Mouse (Mus musculus): Measurements from ENCODE around the gene Rsbn1. TPM values are rescaled to one million over a fixed set of nuclear protein-coding genes. Genes with fewer than 3 reads are reported as not detected.

Gene Rsbn1
- polyA plus RNA-seq, 1 experiment from 2014 or later = 23.8 TPM

DNA sequence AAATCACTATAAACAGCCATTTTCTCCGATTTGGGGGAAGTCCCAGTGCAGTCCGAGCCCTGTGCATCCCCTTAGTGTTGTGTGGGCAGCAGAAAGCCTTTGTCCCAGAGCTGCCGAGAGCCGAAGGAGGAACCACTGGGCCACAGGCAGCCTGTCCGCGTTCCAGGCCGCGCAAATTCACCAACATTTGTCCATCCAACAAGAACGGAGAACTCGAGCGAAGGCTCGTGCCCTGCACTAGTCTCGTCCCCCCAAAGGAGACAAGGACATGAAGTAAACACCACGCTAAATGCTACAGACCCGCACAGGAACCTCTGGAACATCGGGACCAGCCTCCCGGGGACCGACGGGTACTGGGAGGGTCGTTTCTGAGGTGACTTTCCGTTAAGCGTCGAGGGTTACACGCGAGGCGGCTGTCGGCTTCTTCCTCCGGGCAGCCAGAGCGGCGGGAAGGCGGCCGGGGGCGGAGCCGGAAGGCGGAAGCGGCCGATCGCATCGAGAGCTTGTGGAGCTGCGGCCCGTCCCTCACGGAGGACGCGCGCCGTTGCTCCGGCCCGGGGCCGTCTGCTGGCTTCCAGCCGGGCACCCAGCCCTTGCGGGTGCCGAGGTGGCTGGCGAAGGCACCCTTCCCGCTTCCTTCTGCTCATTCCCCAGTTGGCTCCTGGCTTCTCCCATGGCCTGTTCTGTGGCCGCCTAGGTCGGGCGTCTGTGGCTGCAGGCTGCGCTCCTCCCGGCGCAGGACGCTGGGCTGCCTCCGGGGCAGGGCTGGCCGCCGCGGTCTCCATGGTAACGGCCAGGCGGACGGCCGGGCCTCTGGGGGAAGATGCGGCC, 54.2 kb downstream of the Rsbn1 start, which contains the start of gene Phtf1:
Phtf1 (plus strand) TSS at position 250 of the 831 bp plus-strand sequence.
- Histone ChIP-seq H3K9ac (peak within 1 kb of the TSS; percentile 91), H3K4me1 (peaks cover 12% of the 10 kb centered on the region), H3K27me3 (no peaks in the 10 kb centered on the region), H3K27ac (peak within 1 kb of the TSS; percentile 99), H3K36me3 (peaks cover 15% of the 10 kb centered on the region), H3K9me3 (replicated peaks) (no peaks in the 10 kb centered on the region), H3K4me3 (peak within 1 kb of the TSS; percentile 85), H3K4me2 (replicated peaks) (peak within 1 kb of the TSS; percentile 71)
- ATAC-seq (ENCODE audit: low FRiP score) = peak; percentile 98
- under 1% methylated on average over 59 of the region's 70 CpGs for WGBS

DNA sequence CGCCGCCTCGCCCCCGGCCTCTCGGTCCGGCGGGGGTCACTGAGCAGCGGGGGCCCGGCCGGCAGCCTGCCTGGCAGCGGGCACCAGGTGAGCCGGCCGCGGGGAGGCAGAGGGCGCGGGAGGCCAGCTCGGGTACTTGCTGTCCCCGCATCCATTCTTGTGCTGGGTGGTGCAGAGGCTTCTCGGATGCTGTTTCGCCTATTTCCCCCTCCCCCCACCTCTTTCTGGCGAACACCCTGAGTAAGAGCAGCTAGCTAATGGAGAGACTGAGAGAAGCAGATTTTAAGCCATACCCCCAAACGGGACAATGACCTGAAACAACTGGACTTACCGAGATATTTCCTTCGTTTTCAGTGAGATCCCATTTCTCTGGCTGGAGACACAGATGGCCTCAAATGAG, 54.8 kb downstream of the Rsbn1 start:
- peak; percentile 88 for ATAC-seq (ENCODE audit: low FRiP score)
- H3K4me3 ChIP-seq = peak overlapping the region; percentile 85

DNA sequence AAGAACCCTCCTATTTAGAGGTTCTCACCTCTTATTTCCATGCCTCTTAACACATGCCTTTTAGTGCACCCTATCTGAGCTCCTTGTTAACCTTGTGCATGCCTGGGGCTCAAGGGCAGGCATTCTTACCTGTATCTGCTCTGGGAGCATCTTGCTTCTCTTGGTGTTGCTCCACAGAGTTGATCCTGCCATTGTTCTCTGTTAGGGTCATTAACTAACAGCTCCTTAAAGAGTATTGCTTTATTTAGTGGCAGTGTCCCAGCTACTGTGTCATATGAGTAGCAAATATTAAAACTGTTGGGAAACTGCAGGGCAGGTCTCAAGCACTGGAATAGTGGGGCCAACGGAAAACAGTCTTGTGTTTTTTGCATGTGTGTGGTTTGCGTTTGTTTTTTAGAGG, 57.2 kb downstream of the Rsbn1 start:
- H3K27me3 ChIP-seq = no peaks in the 10 kb centered on the region
- no peak overlapping the region for H3K9ac ChIP-seq
- H3K36me3 ChIP-seq = peaks cover 21% of the 10 kb centered on the region
- H3K4me3 ChIP-seq = no peak overlapping the region
- 95% methylated on average over 2 of the region's 2 CpGs for WGBS
- no peak for ATAC-seq (ENCODE audit: low FRiP score)
- H3K4me1 ChIP-seq = peaks cover 12% of the 10 kb centered on the region
- H3K9me3 ChIP-seq (replicated peaks) = no peaks in the 10 kb centered on the region
- no peak overlapping the region for H3K27ac ChIP-seq
- no peak overlapping the region for H3K4me2 ChIP-seq (replicated peaks)

More for the DNA sequence above, 54.8 kb downstream of the Rsbn1 start:
- Histone ChIP-seq H3K36me3 (peaks cover 21% of the 10 kb centered on the region), H3K27me3 (no peaks in the 10 kb centered on the region), H3K27ac (peak overlapping the region; percentile 99), H3K9ac (peak overlapping the region; percentile 91), H3K4me1 (peaks cover 12% of the 10 kb centered on the region), H3K4me2 (replicated peaks) (peak overlapping the region; percentile 71), H3K9me3 (replicated peaks) (no peaks in the 10 kb centered on the region)
- 0% methylated on average over 24 of the region's 24 CpGs for WGBS

DNA sequence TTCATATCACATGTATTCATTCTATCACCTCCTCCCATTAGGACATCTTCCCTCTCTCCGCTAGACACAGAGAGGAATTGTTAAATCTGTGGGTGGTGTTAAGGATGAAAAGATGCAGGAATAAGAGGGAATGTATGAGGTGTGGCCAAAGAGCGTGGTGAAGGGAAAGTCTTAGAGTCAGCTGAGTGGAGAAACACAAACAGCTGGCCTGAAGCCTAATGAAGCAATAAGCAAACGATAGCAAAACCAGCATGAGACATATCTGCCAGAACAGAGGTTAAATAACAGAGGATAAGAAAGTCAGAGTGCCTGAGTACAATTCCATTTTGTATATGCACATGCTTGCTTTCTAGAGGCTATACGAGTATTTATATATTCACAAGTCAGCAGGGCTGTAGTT, 70.6 kb downstream of the Rsbn1 start:
- no peak for ATAC-seq (ENCODE audit: low FRiP score)
- Histone ChIP-seq H3K36me3 (peaks cover 59% of the 10 kb centered on the region), H3K4me2 (replicated peaks) (no peak overlapping the region), H3K4me1 (no peaks in the 10 kb centered on the region), H3K9ac (no peak overlapping the region), H3K9me3 (replicated peaks) (no peaks in the 10 kb centered on the region), H3K4me3 (no peak overlapping the region), H3K27ac (no peak overlapping the region), H3K27me3 (no peaks in the 10 kb centered on the region)
- 83% methylated on average over 4 of the region's 4 CpGs for WGBS

DNA sequence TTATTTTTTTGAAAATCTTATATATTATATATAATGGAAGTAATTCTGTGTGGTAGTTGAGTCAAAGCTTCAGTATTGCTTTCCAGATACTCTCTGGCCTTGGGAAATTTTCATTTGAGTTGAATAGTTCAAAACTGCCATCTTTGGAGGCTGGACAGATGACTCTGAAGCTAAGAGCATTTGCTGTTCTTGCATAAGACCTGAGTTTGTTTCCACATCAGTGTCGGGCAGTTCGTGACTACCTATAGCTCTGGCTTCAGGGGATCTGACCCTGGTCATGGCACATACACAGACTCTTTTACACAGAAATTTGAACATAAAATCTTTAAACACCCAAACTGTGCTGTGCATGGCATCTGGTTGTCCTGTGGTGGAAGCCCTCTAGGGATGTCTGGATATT, 71.3 kb downstream of the Rsbn1 start:
- ATAC-seq (ENCODE audit: low FRiP score) = no peak
- H3K27ac ChIP-seq = no peak overlapping the region
- H3K9ac ChIP-seq = no peak overlapping the region
- no peak overlapping the region for H3K4me2 ChIP-seq (replicated peaks)
- no peaks in the 10 kb centered on the region for H3K27me3 ChIP-seq
- no peaks in the 10 kb centered on the region for H3K4me1 ChIP-seq
- WGBS = 95% methylated on average over 2 of the region's 2 CpGs
- H3K9me3 ChIP-seq (replicated peaks) = no peaks in the 10 kb centered on the region
- peaks cover 61% of the 10 kb centered on the region for H3K36me3 ChIP-seq
- H3K4me3 ChIP-seq = no peak overlapping the region

DNA sequence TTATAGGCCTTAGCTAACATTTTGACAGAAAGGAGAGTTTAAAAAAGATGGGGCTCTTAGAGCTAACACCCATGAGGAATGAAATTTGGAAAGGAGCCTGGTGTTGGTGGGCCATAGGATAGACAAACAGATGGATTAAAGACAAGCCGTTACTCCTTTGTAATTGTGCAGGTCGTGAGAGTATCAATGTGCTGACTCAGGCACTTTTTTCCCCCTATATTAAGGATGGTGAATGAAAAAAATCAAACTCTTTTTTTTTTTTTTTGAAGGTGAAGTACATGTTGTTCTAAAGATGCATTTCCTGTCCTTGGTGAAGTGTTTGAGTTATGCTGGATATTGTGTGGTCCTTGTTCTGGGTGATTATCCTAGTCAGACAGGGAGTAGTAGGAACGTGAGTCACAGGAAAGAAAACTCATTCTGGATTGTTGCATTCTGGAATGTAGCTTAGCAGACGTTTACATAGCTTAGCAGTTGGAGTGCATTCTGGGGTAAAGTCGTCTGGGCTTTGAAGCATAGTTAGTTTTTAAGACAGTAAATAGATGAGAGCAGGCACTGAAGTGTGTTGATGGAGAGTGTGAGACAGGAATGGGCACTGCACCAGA, 74.0 kb downstream of the Rsbn1 start:
- H3K9ac ChIP-seq = no peak overlapping the region
- no peak overlapping the region for H3K4me3 ChIP-seq
- peaks cover 70% of the 10 kb centered on the region for H3K36me3 ChIP-seq
- no peak overlapping the region for H3K27ac ChIP-seq
- 73% methylated on average over 5 of the region's 5 CpGs for WGBS
- H3K9me3 ChIP-seq (replicated peaks) = no peaks in the 10 kb centered on the region
- ATAC-seq (ENCODE audit: low FRiP score) = no peak
- H3K27me3 ChIP-seq = no peaks in the 10 kb centered on the region
- H3K4me2 ChIP-seq (replicated peaks) = no peak overlapping the region
- H3K4me1 ChIP-seq = no peaks in the 10 kb centered on the region

DNA sequence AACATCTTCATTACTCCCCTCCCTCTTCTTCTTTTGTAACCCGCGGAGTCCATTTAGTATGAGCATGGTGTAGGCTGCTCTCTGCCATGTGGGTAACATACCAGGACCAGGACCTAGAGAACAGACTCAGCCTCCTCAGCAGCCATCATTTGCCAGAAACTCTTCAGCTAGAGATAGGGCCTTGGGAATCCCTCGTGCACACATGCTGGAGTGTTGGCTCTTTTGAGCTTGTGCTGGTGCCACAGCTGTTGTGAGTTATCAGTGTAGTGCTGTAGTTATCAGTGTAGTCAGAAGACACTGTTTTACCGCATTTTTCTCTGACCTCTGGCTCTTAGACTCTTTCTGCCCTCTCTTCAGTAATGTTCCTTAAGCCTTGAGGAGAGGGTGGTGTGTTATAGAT, 75.4 kb downstream of the Rsbn1 start:
- H3K27me3 ChIP-seq = no peaks in the 10 kb centered on the region
- no peak for ATAC-seq (ENCODE audit: low FRiP score)
- no peak overlapping the region for H3K9ac ChIP-seq
- no peaks in the 10 kb centered on the region for H3K4me1 ChIP-seq
- H3K9me3 ChIP-seq (replicated peaks) = no peaks in the 10 kb centered on the region
- peaks cover 65% of the 10 kb centered on the region for H3K36me3 ChIP-seq
- H3K4me2 ChIP-seq (replicated peaks) = no peak overlapping the region
- H3K27ac ChIP-seq = no peak overlapping the region
- H3K4me3 ChIP-seq = no peak overlapping the region
- WGBS = 88% methylated on average over 4 of the region's 4 CpGs

DNA sequence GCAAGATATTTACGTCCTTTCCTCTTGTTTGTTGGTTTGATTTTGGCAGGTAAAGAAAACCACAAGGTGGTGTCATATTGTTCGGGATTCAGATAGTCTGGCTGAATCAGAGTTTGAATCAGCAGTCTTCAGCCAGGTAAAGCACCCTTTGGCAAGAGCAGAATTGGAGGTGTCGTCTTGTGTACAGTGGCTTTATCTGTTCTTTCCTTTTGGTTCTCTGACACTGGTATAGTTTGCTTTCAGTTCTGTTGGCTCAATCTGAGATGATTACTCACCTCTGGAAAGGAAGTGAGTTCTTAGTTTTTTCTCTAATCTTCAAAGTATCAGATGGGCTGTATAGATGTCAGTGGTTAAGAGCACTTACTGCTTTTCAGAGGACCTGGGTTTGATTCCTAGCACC, 77.4 kb downstream of the Rsbn1 start:
- WGBS = 91% methylated on average over 3 of the region's 3 CpGs
- no peak for ATAC-seq (ENCODE audit: low FRiP score)
- H3K4me1 ChIP-seq = no peaks in the 10 kb centered on the region
- no peaks in the 10 kb centered on the region for H3K9me3 ChIP-seq (replicated peaks)
- H3K9ac ChIP-seq = no peak overlapping the region
- H3K4me2 ChIP-seq (replicated peaks) = no peak overlapping the region
- H3K36me3 ChIP-seq = peaks cover 59% of the 10 kb centered on the region
- H3K27ac ChIP-seq = no peak overlapping the region
- H3K4me3 ChIP-seq = no peak overlapping the region
- no peaks in the 10 kb centered on the region for H3K27me3 ChIP-seq

DNA sequence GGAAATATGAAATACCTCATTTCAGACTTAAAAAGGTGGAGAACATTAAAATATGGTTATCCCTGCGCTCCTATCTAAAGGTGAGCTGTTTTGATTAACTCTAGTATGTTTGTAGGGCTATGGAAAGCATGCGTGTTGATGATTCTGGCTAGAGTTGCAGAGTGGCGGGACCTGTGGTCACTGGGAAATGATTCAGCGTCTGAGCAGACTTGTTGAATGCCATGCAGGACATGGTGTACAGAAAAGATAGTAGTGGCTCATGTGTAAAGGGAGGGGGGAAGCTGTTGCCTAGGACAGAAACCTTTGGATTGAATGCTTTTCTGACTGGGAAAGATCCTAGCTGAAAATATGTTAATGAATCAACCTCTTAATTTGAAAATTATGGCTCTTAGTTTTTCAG, 84.8 kb downstream of the Rsbn1 start:
- H3K27me3 ChIP-seq = no peaks in the 10 kb centered on the region
- H3K9ac ChIP-seq = no peak overlapping the region
- ATAC-seq (ENCODE audit: low FRiP score) = no peak
- no peaks in the 10 kb centered on the region for H3K9me3 ChIP-seq (replicated peaks)
- no peak overlapping the region for H3K4me2 ChIP-seq (replicated peaks)
- no peak overlapping the region for H3K27ac ChIP-seq
- H3K36me3 ChIP-seq = peaks cover 44% of the 10 kb centered on the region
- H3K4me1 ChIP-seq = no peaks in the 10 kb centered on the region
- 96% methylated on average over 4 of the region's 4 CpGs for WGBS
- H3K4me3 ChIP-seq = no peak overlapping the region

DNA sequence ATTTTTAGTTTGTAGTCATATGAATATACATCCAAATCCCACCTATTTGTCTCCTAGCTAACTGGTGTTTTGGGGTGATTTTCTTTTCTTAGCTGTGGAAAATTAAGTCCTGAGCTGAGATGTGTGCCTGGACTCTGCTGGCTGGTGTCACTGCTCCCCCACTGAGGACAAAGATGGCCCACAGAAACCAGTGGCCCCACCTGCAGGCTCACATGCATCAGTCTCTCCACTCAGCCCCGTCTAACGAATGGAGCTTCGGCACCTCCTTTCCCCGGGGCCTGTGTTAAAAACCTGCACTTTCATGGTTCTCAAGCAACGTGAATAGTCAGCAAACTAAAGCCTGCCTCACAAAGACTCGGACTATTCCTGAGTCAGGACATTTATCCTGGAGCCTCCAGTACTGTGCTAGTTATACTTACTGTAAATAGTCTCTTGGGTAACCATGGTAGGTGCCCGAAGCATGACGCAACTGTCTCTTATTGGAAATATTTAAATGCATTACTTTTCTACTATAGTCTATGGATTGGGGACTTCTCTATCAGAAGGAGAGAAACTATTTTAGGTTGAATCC, 93.1 kb downstream of the Rsbn1 start:
- Histone ChIP-seq H3K27me3 (no peaks in the 10 kb centered on the region), H3K27ac (no peak overlapping the region), H3K36me3 (peaks cover 53% of the 10 kb centered on the region), H3K4me2 (replicated peaks) (no peak overlapping the region), H3K9ac (no peak overlapping the region), H3K4me3 (no peak overlapping the region), H3K4me1 (no peaks in the 10 kb centered on the region), H3K9me3 (replicated peaks) (no peaks in the 10 kb centered on the region)
- no peak for ATAC-seq (ENCODE audit: low FRiP score)
- 86% methylated on average over 8 of the region's 8 CpGs for WGBS

DNA sequence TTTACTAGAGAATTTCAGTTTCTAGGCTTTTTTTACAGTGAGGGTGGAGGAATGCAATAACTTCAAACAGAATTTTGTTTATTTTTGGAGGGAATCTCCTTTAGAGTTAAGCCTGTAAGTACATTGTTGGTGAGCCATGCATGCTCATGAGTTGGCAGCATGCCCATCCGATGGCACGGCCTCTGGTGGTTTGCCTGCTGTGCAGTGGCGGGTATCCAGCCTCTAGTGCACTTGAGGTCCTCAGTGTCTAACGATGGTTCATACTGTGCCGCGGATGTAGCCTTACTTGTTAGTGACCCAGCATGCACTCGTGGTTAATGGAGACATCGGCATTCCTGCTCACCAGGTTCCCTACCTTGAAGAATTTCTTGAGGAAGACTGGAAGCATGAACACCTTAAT, 93.6 kb downstream of the Rsbn1 start:
- Histone ChIP-seq H3K36me3 (peaks cover 50% of the 10 kb centered on the region), H3K9ac (no peak overlapping the region), H3K27me3 (no peaks in the 10 kb centered on the region), H3K4me2 (replicated peaks) (no peak overlapping the region), H3K27ac (no peak overlapping the region), H3K9me3 (replicated peaks) (no peaks in the 10 kb centered on the region), H3K4me3 (no peak overlapping the region), H3K4me1 (no peaks in the 10 kb centered on the region)
- ATAC-seq (ENCODE audit: low FRiP score) = no peak
- 84% methylated on average over 8 of the region's 8 CpGs for WGBS

DNA sequence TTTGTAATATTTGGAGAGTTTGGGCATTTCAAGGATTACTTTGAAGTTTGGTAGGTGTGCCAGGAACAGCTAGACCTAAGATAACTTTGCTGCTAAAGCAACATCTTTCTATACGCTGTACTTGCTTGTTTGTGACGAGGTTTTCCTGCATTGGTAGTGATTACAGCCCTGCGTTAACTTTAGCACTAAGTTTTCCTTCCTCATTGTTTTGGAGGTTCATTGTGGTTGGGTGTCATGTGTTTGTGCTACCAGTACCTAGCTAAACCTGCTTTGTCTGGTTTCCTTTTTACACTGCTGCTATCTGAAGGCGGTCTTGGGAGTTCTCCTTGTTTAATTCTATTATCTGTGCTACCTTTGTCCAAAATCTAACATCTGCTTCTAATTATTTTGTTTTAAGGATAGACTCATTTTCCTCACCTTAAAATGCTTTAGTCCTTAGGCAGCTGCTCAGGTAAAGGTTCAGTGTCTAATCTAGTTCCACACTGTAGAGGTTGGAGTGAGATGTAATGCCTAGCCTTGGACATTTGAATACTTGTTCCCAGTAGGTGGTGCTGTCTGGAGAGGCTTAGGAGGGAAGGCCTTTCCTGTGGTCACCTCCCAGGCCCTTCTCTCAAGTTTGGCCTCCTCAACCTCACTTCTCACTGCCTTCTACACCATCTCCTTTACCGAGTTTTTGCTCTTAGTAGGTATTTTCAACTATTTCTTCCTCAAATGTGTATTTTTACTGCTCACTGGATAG, 96.2 kb downstream of the Rsbn1 start:
- no peak for ATAC-seq (ENCODE audit: low FRiP score)
- no peak overlapping the region for H3K9ac ChIP-seq
- no peak overlapping the region for H3K4me3 ChIP-seq
- H3K27ac ChIP-seq = no peak overlapping the region
- H3K9me3 ChIP-seq (replicated peaks) = no peaks in the 10 kb centered on the region
- H3K36me3 ChIP-seq = peaks cover 42% of the 10 kb centered on the region
- 89% methylated on average over 5 of the region's 5 CpGs for WGBS
- H3K27me3 ChIP-seq = no peaks in the 10 kb centered on the region
- no peaks in the 10 kb centered on the region for H3K4me1 ChIP-seq
- no peak overlapping the region for H3K4me2 ChIP-seq (replicated peaks)
